Mouse (Mus musculus) urinary bladder, postnatal 14 days (tissue): ENCODE measurements at regions not wholly inside any gene's neighbourhood (a gene's known extent, or its start where the extent isn't known, plus 50 kb on each side); places are given as distances from the start of the nearest gene placed in this dataset.

Experiments
- DNase-seq: peaks from one replicate; pipeline ENCODE4 v3.0.0; 2021; ENCODE audit warnings: low spot score

DNA sequence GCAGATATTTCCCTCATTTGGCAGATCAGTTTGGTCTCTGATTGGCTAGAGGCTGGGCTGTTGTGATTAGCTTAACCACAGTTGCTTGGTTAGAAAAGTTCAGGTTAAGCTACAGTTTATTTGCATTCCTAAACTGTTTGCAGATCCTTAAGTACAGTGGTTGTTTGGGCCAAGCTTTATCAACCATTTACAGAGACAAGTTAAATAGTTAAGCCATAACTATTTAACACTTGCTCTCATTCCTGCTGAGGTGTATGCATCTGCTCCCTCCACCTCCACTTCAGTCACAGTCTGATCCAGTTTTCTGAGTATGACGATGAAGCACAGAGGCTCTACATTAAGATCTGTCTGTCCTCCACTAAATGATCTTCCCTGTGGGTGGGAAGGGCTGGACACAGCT, 58.6 kb upstream of the Gdf10 start:
- no peak for DNase-seq

DNA sequence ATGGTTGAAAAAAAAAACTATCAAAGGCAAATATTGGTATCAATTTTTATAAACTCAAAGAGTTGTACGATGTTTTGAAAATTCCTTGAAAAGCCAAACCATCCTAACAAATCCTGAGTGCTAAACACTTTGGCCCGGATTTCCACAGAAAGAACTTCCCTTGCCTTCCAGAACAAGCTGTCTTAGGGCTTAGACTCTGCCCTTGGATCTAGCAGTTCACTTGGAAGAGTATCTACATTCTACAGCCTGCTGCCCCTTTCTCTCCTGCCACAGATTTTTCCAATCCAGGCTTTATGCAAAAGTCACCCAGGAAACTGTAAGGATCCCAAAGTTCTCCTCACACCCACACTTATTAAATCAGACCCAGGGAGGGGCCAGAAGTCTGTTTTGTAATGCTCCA, 57.6 kb upstream of the Gdf10 start:
- DNase-seq, result no peak

DNA sequence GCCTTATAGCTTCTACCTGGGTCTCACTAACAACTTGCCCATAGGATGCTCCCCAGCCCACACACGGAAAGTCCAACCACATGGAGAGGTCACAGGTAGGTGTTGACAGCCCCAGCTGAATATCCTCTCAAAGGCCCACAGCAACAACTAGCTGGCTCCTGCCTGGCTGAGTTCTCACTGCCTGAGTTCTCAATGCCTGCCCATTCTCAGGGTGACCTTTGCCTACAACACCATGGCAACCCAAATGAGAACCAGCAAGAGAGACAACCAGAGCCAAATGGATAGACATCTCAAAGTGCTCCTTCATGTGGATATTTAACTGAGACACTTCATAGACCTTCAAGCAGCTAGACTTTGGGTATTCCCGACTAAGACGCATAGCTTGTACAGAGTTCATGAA, 55.7 kb upstream of the Gdf10 start:
- no peak for DNase-seq
